Mouse (Mus musculus) testis, adult 2 months (tissue): ENCODE data around the gene Negr1.

Source experiments
- CTCF ChIP-seq: fragments of 200-500 bp; IDR thresholded peaks from 2 replicates; pipeline ENCODE4 v1.5.1; 2012; ENCODE audit warnings: low read depth, mild to moderate bottlenecking, inconsistent platforms, low read length, moderate library complexity; ENCODE audit not compliant: control insufficient read depth, insufficient read depth, insufficient replicate concordance
- POLR2A ChIP-seq: fragments of 200-500 bp; IDR thresholded peaks from 2 replicates; pipeline ENCODE4 v1.6.1; 2012; ENCODE audit warnings: low read depth, mild to moderate bottlenecking, inconsistent platforms, low read length, moderate library complexity; ENCODE audit not compliant: control insufficient read depth

DNA sequence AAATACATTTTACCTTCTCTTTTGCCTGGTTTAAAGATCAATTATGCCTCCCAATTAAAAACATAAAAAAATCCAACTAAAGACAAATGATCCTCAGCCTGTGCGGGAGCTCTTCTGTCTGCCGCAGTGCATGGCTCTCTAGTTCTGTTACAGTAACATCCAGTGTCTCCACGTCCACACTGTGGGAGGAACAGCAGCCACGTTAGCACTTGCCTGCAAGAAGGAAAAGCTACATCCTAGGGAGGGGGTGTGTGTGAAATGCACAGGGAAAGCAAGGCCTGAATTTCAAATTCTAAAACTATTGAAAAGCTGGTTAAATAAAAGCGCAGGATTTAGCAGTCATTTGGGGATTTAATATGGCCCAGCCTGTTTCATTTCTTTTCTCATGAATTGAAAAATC lies 479.0 kb downstream of the Negr1 start:
- no peak for TF ChIP-seq CTCF
- no peak for TF ChIP-seq POLR2A
